Mouse (Mus musculus): ENCODE measurements around the gene Asf1b.

DNA sequence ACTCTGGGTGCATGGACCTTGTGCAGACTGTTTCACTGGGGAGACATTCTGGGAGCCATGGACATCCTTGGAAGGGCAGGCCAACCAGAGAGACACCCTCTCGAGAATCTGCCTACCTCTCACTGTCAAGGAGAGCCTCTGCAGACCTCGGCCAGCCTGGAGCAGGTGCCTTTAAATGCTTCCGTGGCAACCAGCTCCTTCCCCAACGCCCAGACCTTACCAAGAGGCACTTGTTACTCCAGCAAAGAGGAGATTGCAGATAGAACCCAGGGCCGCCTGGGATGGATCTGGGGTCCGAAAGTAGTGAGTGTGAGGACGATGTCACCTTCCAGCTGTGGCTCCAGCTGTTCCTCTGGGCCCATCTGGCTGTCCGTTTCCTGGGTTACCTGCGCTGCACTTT, 22.9 kb downstream of the Asf1b start:
- TF ChIP-seq NELFE (IDR thresholded peaks at IDR 0.05; ENCODE audit: low read depth, low read length), result no peak
- TF ChIP-seq POLR2A (IDR thresholded peaks at IDR 0.05; ENCODE audit: low read depth, low read length), result no peak
- no peak for TF ChIP-seq CTCF (conservative IDR thresholded peaks at IDR 0.05 in 1 of 2, IDR thresholded peaks at IDR 0.05 in 1 of 2; ENCODE audit: low read depth in 2 of 2, low read length in 2 of 2)
- no peak for TF ChIP-seq EP300 (IDR thresholded peaks at IDR 0.05; ENCODE audit: low read length)
- no peak for TF ChIP-seq MXI1 (IDR thresholded peaks at IDR 0.05; ENCODE audit: low read depth, low read length)
- no peak for TF ChIP-seq GABPA (IDR thresholded peaks at IDR 0.05; ENCODE audit: insufficient replicate concordance, low read depth, low read length)
- TF ChIP-seq ZKSCAN1 (IDR thresholded peaks at IDR 0.05; ENCODE audit: borderline replicate concordance, low read depth, low read length), result no peak
